Mouse (Mus musculus) MEL (cell line): ENCODE data around the gene Gm42674. TPM values are rescaled to one million over a fixed set of nuclear protein-coding genes. Genes with fewer than 3 reads are reported as not detected.

Source experiments
- DNase-seq: peaks from one replicate; pipeline ENCODE4 v3.0.0; 2011; ENCODE audit warnings: low read depth, low spot score
- H3K27ac ChIP-seq: 2 replicates; pipeline ENCODE4 v1.5.1; 2012; ENCODE audit warnings: low read depth, mild to moderate bottlenecking, control low read depth, low read length, moderate library complexity; ENCODE audit not compliant: control insufficient read depth
- H3K27me3 ChIP-seq, 2 experiments: fragments of 150-350 bp in 1 of 2; sonication (generic) in 1 of 2; 2 replicates each; pipeline ENCODE4 v1.6.1; 2012; ENCODE audit warnings: low read length in 2 of 2, mild to moderate bottlenecking in 2 of 2, improper control_type of control experiment in 1 of 2, moderate library complexity in 1 of 2; ENCODE audit not compliant: insufficient read depth in 2 of 2, control insufficient read depth in 1 of 2
- H3K36me3 ChIP-seq, 2 experiments: 2 replicates each; pipeline ENCODE4 v1.6.1; 2012 to 2014; ENCODE audit warnings: low read length in 2 of 2, improper control_type of control experiment in 1 of 2, inconsistent platforms in 1 of 2, mild to moderate bottlenecking in 1 of 2; ENCODE audit not compliant: insufficient read depth in 2 of 2, control insufficient read depth in 1 of 2
- H3K4me1 ChIP-seq, 2 experiments: fragments of 150-350 bp in 1 of 2; sonication (generic) in 1 of 2; 2 replicates each; pipeline ENCODE4 v1.6.1; 2012; ENCODE audit warnings: low read length in 2 of 2, improper control_type of control experiment in 1 of 2, mild to moderate bottlenecking in 1 of 2; ENCODE audit not compliant: insufficient read depth in 2 of 2, control insufficient read depth in 1 of 2
- H3K4me3 ChIP-seq, 2 experiments: fragments of 150-350 bp in 1 of 2; sonication (generic) in 1 of 2; 2 replicates each; pipeline ENCODE4 v1.5.1; 2012; ENCODE audit warnings: low read depth in 2 of 2, low read length in 2 of 2, mild to moderate bottlenecking in 2 of 2, moderate library complexity in 2 of 2, control low read depth in 1 of 2, improper control_type of control experiment in 1 of 2; ENCODE audit not compliant: control insufficient read depth in 1 of 2, insufficient read depth in 1 of 2
- H3K79me2 ChIP-seq: 2 replicates; pipeline ENCODE4 v1.6.1; 2012; ENCODE audit warnings: mild to moderate bottlenecking, low read length, moderate library complexity; ENCODE audit not compliant: control insufficient read depth, poor library complexity, insufficient read depth
- H3K9ac ChIP-seq: 2 replicates; pipeline ENCODE4 v1.6.1; 2012; ENCODE audit warnings: low read depth, mild to moderate bottlenecking, control low read depth, low read length, moderate library complexity; ENCODE audit not compliant: control insufficient read depth, poor library complexity, severe bottlenecking
- H3K9me3 ChIP-seq: fragments of 150-350 bp; sonication (generic); replicated peaks from 2 replicates; pipeline ENCODE4 v1.6.1; 2012; ENCODE audit warnings: mild to moderate bottlenecking, low read length, improper control_type of control experiment, moderate library complexity; ENCODE audit not compliant: insufficient read depth
- CHD1 ChIP-seq: IDR thresholded peaks from 2 replicates; pipeline ENCODE4 v1.6.1; 2012; ENCODE audit warnings: low read depth, mild to moderate bottlenecking, inconsistent platforms, low read length, improper control_type of control experiment
- CTCF ChIP-seq, 3 experiments: IDR thresholded peaks in 2 of 3; conservative IDR thresholded peaks in 1 of 3; 2 replicates each; pipeline ENCODE4 v1.5.1; 2011 to 2012; ENCODE audit warnings: low read length in 3 of 3, low read depth in 2 of 3, mild to moderate bottlenecking in 2 of 3, improper control_type of control experiment in 1 of 3, inconsistent platforms in 1 of 3, mixed read lengths in 1 of 3, moderate library complexity in 1 of 3; ENCODE audit not compliant: control insufficient read depth in 1 of 3, insufficient read depth in 1 of 3, poor library complexity in 1 of 3, severe bottlenecking in 1 of 3
- ETS1 ChIP-seq: IDR thresholded peaks from 2 replicates; pipeline ENCODE4 v1.6.1; 2012; ENCODE audit warnings: low read depth, mild to moderate bottlenecking, inconsistent platforms, low read length, improper control_type of control experiment, moderate library complexity
- HCFC1 ChIP-seq: IDR thresholded peaks from 2 replicates; pipeline ENCODE4 v1.6.1; 2012; ENCODE audit warnings: low read depth, mild to moderate bottlenecking, inconsistent platforms, low read length, improper control_type of control experiment, moderate library complexity
- MAFK ChIP-seq: IDR thresholded peaks from 2 replicates; pipeline ENCODE4 v1.6.1; 2011; ENCODE audit warnings: low read depth, mild to moderate bottlenecking, low read length, improper control_type of control experiment, borderline replicate concordance
- MAZ ChIP-seq: IDR thresholded peaks from 2 replicates; pipeline ENCODE4 v1.6.1; 2012; ENCODE audit warnings: low read depth, mild to moderate bottlenecking, inconsistent platforms, low read length, improper control_type of control experiment
- MEF2A ChIP-seq: IDR thresholded peaks from 2 replicates; pipeline ENCODE4 v1.6.1; 2014; ENCODE audit warnings: low read depth, mild to moderate bottlenecking, inconsistent platforms, low read length, improper control_type of control experiment; ENCODE audit not compliant: poor library complexity, insufficient replicate concordance, severe bottlenecking; ENCODE audit errors: extremely low read depth
- MYB ChIP-seq: IDR thresholded peaks from 2 replicates; pipeline ENCODE4 v1.6.1; 2011; ENCODE audit warnings: mild to moderate bottlenecking, low read depth, low read length, improper control_type of control experiment
- POLR2A ChIP-seq, 2 experiments: IDR thresholded peaks; 2 replicates each; pipeline ENCODE4 v1.6.1; 2011 to 2012; ENCODE audit warnings: low read length in 2 of 2, mild to moderate bottlenecking in 2 of 2, control low read depth in 1 of 2, improper control_type of control experiment in 1 of 2, low read depth in 1 of 2, moderate library complexity in 1 of 2; ENCODE audit not compliant: control insufficient read depth in 1 of 2, insufficient read depth in 1 of 2, poor library complexity in 1 of 2
- SIN3A ChIP-seq: IDR thresholded peaks from 2 replicates; pipeline ENCODE4 v1.6.1; 2012; ENCODE audit warnings: low read length, improper control_type of control experiment, inconsistent platforms
- SMC3 ChIP-seq: IDR thresholded peaks from 2 replicates; pipeline ENCODE4 v1.6.1; 2011; ENCODE audit warnings: low read depth, low read length, improper control_type of control experiment
- TAL1 ChIP-seq: IDR thresholded peaks from 2 replicates; pipeline ENCODE4 v1.6.1; 2012; ENCODE audit warnings: mild to moderate bottlenecking, inconsistent platforms, low read length, moderate library complexity, mixed read lengths
- TBP ChIP-seq: IDR thresholded peaks from 2 replicates; pipeline ENCODE4 v1.8.0; 2011; ENCODE audit warnings: low read depth, low read length, improper control_type of control experiment
- USF1 ChIP-seq: IDR thresholded peaks from 2 replicates; pipeline ENCODE4 v1.6.1; 2014; ENCODE audit warnings: low read depth, mild to moderate bottlenecking, inconsistent platforms, low read length, improper control_type of control experiment, moderate library complexity
- USF2 ChIP-seq, 2 experiments: IDR thresholded peaks; 2 replicates each; pipeline ENCODE4 v1.6.1; 2011 to 2012; ENCODE audit warnings: improper control_type of control experiment in 2 of 2, low read length in 2 of 2, borderline replicate concordance in 1 of 2, inconsistent platforms in 1 of 2, low read depth in 1 of 2, mild to moderate bottlenecking in 1 of 2; ENCODE audit not compliant: insufficient read depth in 1 of 2
- ZC3H11A ChIP-seq: IDR thresholded peaks from 2 replicates; pipeline ENCODE4 v1.6.1; 2012; ENCODE audit warnings: low read depth, mild to moderate bottlenecking, inconsistent platforms, low read length, improper control_type of control experiment
- ZMIZ1 ChIP-seq: IDR thresholded peaks from 2 replicates; pipeline ENCODE4 v1.6.1; 2012; ENCODE audit warnings: low read depth, mild to moderate bottlenecking, inconsistent platforms, low read length, improper control_type of control experiment, moderate library complexity
- polyA plus RNA-seq, 2 experiments: library from polyadenylated mRNA; stranded (reverse) in 1 of 2; unstranded in 1 of 2; fragments of >175 nt in 1 of 2; fragments of >200 nt in 1 of 2; gene quantifications; 2 replicates each; pipeline versions ENCODE4 v1.2.1 to v1.2.4; 2012; ENCODE audit warnings: low replicate concordance in 2 of 2, low read depth in 1 of 2; ENCODE audit not compliant: insufficient read length in 2 of 2, insufficient read depth in 1 of 2, missing spikeins in 1 of 2
- total RNA-seq: library from RNA; depleted of rRNA; stranded (reverse); fragments of 300-350 nt; gene quantifications from 2 replicates; pipeline ENCODE4 v1.2.3, GENCODE M21; 2012

Gene Gm42674
- total and polyA plus RNA-seq, 3 experiments = not detected

DNA sequence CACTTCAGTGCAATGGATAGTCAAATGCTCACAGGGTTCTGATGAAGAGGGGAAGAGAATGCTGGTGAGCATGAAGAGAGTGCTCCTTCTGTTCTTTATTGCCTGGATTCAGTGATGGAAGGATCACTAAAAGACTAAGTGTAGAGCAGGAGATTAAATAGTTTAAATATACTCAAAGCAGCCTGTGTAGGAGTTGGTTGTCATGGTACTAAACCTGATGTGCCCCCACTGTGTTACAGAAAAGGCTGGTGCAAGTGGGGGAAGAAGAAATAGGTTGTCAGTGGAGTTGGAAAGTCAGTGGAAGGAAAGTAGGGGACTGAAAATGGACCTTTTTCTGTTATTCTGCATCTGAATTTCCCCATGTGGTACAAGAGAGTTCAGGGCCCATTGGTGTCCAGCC is 47.3 kb downstream of the Gm42674 start:
- no peak for DNase-seq
- no peak for TF ChIP-seq MEF2A
- no peak for TF ChIP-seq ZC3H11A
- no peak for TF ChIP-seq USF2 (IDR thresholded peaks at IDR 0.05; ENCODE audit: borderline replicate concordance in 1 of 2, insufficient read depth in 1 of 2, low read depth in 1 of 2, low read length in 2 of 2)
- no peak for TF ChIP-seq MAFK
- TF ChIP-seq HCFC1 = no peak
- TF ChIP-seq CHD1 = no peak
- no peak for TF ChIP-seq MAZ
- no peak for TF ChIP-seq POLR2A (IDR thresholded peaks at IDR 0.05; ENCODE audit: control insufficient read depth in 1 of 2, insufficient read depth in 1 of 2, low read depth in 1 of 2, low read length in 2 of 2, poor library complexity in 1 of 2)
- no peak for TF ChIP-seq USF1
- TF ChIP-seq ETS1 = no peak
- TF ChIP-seq TAL1 = no peak
- no peak for TF ChIP-seq MYB
- no peak for TF ChIP-seq ZMIZ1
- no peak for TF ChIP-seq CTCF (IDR thresholded peaks at IDR 0.05 in 2 of 3, conservative IDR thresholded peaks at IDR 0.05 in 1 of 3; ENCODE audit: control insufficient read depth in 1 of 3, insufficient read depth in 1 of 3, low read depth in 2 of 3, low read length in 3 of 3, poor library complexity in 1 of 3, severe bottlenecking in 1 of 3)
- TF ChIP-seq SIN3A = no peak
- no peak for TF ChIP-seq TBP
- TF ChIP-seq SMC3 = no peak
- H3K4me3 ChIP-seq = no peak overlapping the region
- no peaks in the 10 kb centered on the region for H3K36me3 ChIP-seq
- H3K4me1 ChIP-seq = no peaks in the 10 kb centered on the region
- H3K27me3 ChIP-seq = peaks cover 0 to 3% of the 10 kb centered on the region in 2 experiments; a peak in 2 of 4 replicates
- no peak overlapping the region for H3K9ac ChIP-seq
- H3K27ac ChIP-seq = no peak overlapping the region
- H3K9me3 ChIP-seq = no peaks in the 10 kb centered on the region
- no peaks in the 10 kb centered on the region for H3K79me2 ChIP-seq

DNA sequence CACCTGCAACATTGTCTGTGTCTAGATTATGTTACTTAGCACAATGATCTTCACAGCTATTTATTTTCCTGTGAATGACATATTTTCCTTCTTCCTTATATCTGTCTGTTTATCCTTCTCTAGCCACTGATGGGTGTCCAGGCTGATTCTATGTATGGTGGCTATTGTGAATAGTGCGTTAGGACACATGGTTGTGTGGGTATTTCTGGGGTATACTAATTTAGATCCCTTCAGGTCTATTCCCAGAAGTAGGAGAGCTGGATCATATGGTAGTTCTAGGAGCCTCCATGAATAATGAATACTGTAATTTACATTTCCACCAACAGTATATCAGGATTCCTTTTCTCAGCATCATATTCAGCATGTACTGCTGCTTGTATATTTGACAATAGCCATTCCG is 48.1 kb downstream of the Gm42674 start:
- Histone ChIP-seq H3K9me3 (no peaks in the 10 kb centered on the region), H3K27ac (no peak overlapping the region), H3K79me2 (no peaks in the 10 kb centered on the region), H3K4me1 (no peaks in the 10 kb centered on the region), H3K27me3 (peaks cover 0 to 3% of the 10 kb centered on the region in 2 experiments; a peak in 2 of 4 replicates), H3K9ac (no peak overlapping the region), H3K4me3 (no peak overlapping the region), H3K36me3 (no peaks in the 10 kb centered on the region)
- TF ChIP-seq USF1 = no peak
- no peak for DNase-seq
